Mouse (Mus musculus): ENCODE results near the gene Slc5a5.

The Slc5a5 gene

DNA sequence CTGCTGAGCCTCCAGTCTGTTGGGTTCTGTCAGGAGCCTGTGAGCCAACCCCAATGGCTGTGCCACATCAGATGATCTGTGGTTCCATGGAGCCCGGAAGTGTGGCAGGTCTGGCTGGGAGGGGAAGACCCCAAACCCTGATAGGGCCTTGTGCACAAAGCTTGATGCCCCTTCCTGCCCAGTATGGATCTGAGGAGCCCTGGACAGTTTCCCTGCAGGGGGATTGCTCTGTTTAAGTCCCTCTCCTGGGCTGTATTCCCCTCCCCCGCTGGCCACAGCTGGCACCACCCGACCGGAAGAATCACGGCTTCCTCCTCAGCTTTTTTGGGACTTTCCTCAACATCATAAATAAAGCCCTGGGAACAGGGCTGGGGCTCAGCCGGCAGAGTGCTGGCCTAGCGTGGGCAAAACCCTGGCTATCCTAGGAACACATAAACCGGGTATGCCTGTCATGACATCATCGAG lies 59.5 kb downstream of the Slc5a5 start:
- DNase-seq (ENCODE audit: low spot score in 2 of 2), result no peak
